Mouse (Mus musculus) ES-E14 (cell line): Measurements from ENCODE around the gene Izumo4. TPM values are rescaled to one million over a fixed set of nuclear protein-coding genes. Genes with fewer than 3 reads are reported as not detected.

Experiments used
- DNase-seq: peaks from one replicate; pipeline ENCODE4 v3.0.0-alpha.2; 2013; ENCODE audit warnings: low read depth, low spot score
- H3K27ac ChIP-seq: 2 replicates; pipeline ENCODE4 v1.5.1; 2012; ENCODE audit warnings: low read depth, mild to moderate bottlenecking, low read length, moderate library complexity, mixed read lengths; ENCODE audit not compliant: poor library complexity, insufficient read depth, severe bottlenecking
- H3K36me3 ChIP-seq: 2 replicates; pipeline ENCODE4 v1.6.1; 2012; ENCODE audit warnings: mild to moderate bottlenecking, low read length, moderate library complexity, mixed read lengths; ENCODE audit not compliant: control insufficient read depth, poor library complexity, insufficient read depth, severe bottlenecking
- H3K4me1 ChIP-seq, 2 experiments: fragments of 150-350 bp in 1 of 2; sonication (generic) in 1 of 2; 2 replicates each; pipeline ENCODE4 v1.6.1; 2012; ENCODE audit warnings: low read length in 2 of 2, mild to moderate bottlenecking in 1 of 2, mixed read lengths in 1 of 2; ENCODE audit not compliant: control insufficient read depth in 2 of 2, insufficient read depth in 2 of 2, poor library complexity in 1 of 2
- H3K4me3 ChIP-seq, 2 experiments: fragments of 150-350 bp in 1 of 2; sonication (generic) in 1 of 2; 2 replicates each; pipeline ENCODE4 v1.5.1; 2012; ENCODE audit warnings: low read length in 2 of 2, low read depth in 1 of 2, mild to moderate bottlenecking in 1 of 2, mixed read lengths in 1 of 2; ENCODE audit not compliant: insufficient read depth in 1 of 2, poor library complexity in 1 of 2, severe bottlenecking in 1 of 2
- H3K9ac ChIP-seq: 2 replicates; pipeline ENCODE4 v1.6.1; 2012; ENCODE audit warnings: low read depth, mild to moderate bottlenecking, low read length, mixed read lengths; ENCODE audit not compliant: poor library complexity, insufficient read depth, severe bottlenecking
- H3K9me3 ChIP-seq: fragments of 150-350 bp; sonication (generic); 2 replicates; pipeline ENCODE4 v1.6.1; 2012; ENCODE audit warnings: low read depth, mild to moderate bottlenecking, low read length; ENCODE audit not compliant: control insufficient read depth, insufficient read depth
- CHD2 ChIP-seq: IDR thresholded peaks from 2 replicates; pipeline ENCODE4 v1.6.1; 2014; ENCODE audit warnings: mild to moderate bottlenecking, low read depth, low read length, inconsistent platforms
- HCFC1 ChIP-seq: IDR thresholded peaks from 2 replicates; pipeline ENCODE4 v1.6.1; 2012; ENCODE audit warnings: low read length, inconsistent platforms, borderline replicate concordance; ENCODE audit not compliant: insufficient read depth
- MAFK ChIP-seq: IDR thresholded peaks from 2 replicates; pipeline ENCODE4 v1.6.1; 2014; ENCODE audit warnings: mild to moderate bottlenecking, low read depth, low read length, inconsistent platforms; ENCODE audit not compliant: insufficient read depth
- ZC3H11A ChIP-seq: IDR thresholded peaks from 2 replicates; pipeline ENCODE4 v1.6.1; 2012; ENCODE audit warnings: low read depth, mild to moderate bottlenecking, inconsistent platforms, low read length, borderline replicate concordance
- ZNF384 ChIP-seq: IDR thresholded peaks from 2 replicates; pipeline ENCODE4 v1.6.1; 2012; ENCODE audit warnings: low read depth, low read length, inconsistent platforms
- in situ Hi-C, 2 experiments: fragments of 600-800 bp; cut with MboI; formaldehyde crosslinking; loops; one replicate each; pipeline ENCODE4 v1.15.1; 2025; ENCODE audit warnings: low sequenced_read_pairs in 2 of 2, inconsistent platforms in 1 of 2; ENCODE audit not compliant: unreplicated experiment in 2 of 2
- total RNA-seq: library from RNA; depleted of rRNA; stranded (reverse); fragments of 300-350 nt; gene quantifications from 2 replicates; pipeline ENCODE4 v1.2.3, GENCODE M21; 2012

Izumo4 gene
- total RNA-seq, 1 experiment: 8.9 TPM

DNA sequence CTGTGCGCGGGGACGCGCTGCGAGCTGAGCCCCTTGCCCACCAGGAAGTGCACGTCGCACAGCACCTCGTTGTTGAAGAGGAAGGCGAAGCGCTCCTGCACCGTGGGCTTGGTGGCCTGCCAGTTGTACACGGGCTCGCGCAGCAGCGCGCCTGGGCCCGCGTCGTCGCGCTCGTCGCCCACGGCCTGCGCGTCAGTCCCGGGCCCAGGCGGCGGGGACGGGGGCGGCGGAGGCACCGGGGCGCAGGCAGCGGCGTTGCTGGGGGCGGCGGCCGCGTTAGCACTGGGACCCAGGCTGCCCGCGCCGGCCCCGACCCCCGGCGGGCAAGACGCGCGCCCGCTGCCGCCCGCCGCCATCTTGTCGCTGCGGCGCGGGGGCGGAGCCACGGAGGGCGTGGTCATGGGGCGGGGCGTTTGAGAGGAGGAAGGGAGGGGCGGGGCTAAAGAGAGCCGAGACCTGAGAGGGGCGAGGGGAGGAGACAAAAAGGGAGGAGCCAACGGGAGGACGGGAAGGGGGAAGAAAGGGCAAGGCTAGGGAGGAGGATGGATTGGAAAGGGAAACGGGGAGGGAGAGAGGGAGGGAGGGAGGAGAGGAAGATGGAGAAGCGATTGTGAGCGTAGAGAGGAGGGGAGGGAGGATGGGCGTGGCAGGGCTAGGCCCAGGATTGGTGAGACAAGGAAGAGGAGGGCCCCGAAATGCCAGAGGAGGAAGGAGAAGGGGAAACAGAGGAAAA lies 45.7 kb upstream of the Izumo4 start:
- Histone ChIP-seq H3K4me1 (peaks cover 2 to 22% of the 10 kb centered on the region in 2 experiments), H3K9ac (peak overlapping the region; percentile 77), H3K36me3 (no peaks in the 10 kb centered on the region; the same call in 1 of the 2 replicates), H3K9me3 (no peaks in the 10 kb centered on the region), H3K27ac (peak overlapping the region; percentile 83), H3K4me3 (peak overlapping the region; percentile 78 to 93)
- DNase-seq: peak; percentile 100
- TF ChIP-seq ZC3H11A (no peak), CHD2 (no peak), HCFC1 (no peak), ZNF384 (no peak), MAFK (no peak)
- in situ Hi-C loops: no loop called here

- peaks cover 2 to 22% of the 10 kb centered on the region in 2 experiments for H3K4me1 ChIP-seq
- DNase-seq: peak; percentile 62
- TF ChIP-seq MAFK: no peak
- TF ChIP-seq HCFC1: no peak
- TF ChIP-seq ZC3H11A: no peak
- no peak for TF ChIP-seq CHD2
- TF ChIP-seq ZNF384: no peak
These were observed 44.9 kb upstream of the Izumo4 start, which contains the start of gene Btbd2 for GRCm38 (mm10) chr10:80656863-80657623. Btbd2 (minus strand) TSS chr10:80657071.

DNA sequence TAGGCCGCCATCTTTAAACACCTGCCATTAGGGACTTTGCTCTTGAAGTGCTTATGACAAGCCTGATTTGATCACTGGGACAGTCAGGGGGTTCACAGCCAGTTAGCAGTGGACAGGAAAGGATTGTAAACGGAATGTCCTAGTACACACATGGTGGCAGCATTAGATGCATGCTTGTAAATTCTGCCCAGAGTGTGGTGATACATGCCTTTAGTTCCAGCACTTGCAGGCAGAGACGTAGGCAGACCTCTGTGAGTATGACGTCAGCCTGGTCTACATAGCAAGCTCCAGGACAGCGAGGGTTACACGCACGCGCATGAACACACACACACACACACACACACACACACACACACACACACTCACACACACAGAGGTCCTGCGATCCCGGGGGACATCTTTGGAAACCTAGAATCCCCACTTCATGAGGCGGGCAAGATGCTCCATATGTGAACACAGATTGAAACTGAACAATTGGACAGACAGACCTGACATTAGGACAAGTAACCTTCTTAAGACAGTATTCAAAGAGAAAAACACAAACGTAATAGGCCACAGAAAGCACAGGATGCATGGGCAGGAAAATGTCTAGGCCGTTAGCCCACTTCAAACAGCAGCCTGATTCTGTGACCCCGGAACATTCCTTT lies 43.7 kb upstream of the Izumo4 start:
- no peak for DNase-seq
- no peak for TF ChIP-seq ZNF384
- no peak for TF ChIP-seq CHD2
- TF ChIP-seq MAFK: no peak
- no peak for TF ChIP-seq HCFC1
- no peak for TF ChIP-seq ZC3H11A
- Histone ChIP-seq H3K36me3 (no peaks in the 10 kb centered on the region; the same call in 1 of the 2 replicates), H3K4me1 (peaks cover 2 to 24% of the 10 kb centered on the region in 2 experiments), H3K27ac (no peak overlapping the region), H3K9ac (no peak overlapping the region), H3K4me3 (no peak overlapping the region), H3K9me3 (no peaks in the 10 kb centered on the region)
- in situ Hi-C loops: no loop called here

More at GRCm38 (mm10) chr10:80656863-80657623, 44.9 kb upstream of the Izumo4 start, which contains the start of gene Btbd2:
- Histone ChIP-seq H3K9ac (peak within 1 kb of the TSS; percentile 77), H3K9me3 (no peaks in the 10 kb centered on the region), H3K4me3 (peak within 1 kb of the TSS; percentile 78 to 93), H3K36me3 (no peaks in the 10 kb centered on the region; the same call in 1 of the 2 replicates), H3K27ac (peak within 1 kb of the TSS; percentile 83)
- in situ Hi-C loops: no loop called here

DNA sequence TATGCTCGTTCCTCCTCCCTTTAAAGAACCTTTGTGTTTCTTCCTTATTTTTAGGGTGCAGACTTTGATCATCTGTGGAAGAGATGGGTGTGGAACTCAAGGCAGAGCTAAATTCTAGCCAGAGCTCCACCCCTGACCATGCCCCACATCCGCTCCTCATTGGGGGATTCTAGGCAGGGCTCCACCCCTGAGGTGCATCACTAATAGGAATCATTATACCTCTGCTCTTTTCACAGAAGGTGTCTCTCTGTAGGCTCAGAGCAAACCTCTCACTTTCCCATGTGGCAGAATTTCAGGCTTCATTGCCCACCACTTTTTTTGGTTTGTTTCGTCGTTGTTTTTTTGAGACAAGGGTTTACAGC lies 43.2 kb upstream of the Izumo4 start:
- H3K9me3 ChIP-seq: no peaks in the 10 kb centered on the region
- peak overlapping the region; percentile 50; the same call in 1 of the 2 replicates for H3K9ac ChIP-seq
- no peak for DNase-seq
- 0 out of 4 replicates have a peak overlapping the region, but pooled peaks of 1 of the 2 experiments have one; percentile 2 for H3K4me3 ChIP-seq
- peak overlapping the region; percentile 54 for H3K27ac ChIP-seq
- in situ Hi-C loops: no loop called here
- H3K4me1 ChIP-seq: peaks cover 2 to 29% of the 10 kb centered on the region in 2 experiments
- H3K36me3 ChIP-seq: no peaks in the 10 kb centered on the region
- TF ChIP-seq ZNF384: no peak
- TF ChIP-seq ZC3H11A: no peak
- TF ChIP-seq MAFK: no peak
- TF ChIP-seq HCFC1: no peak
- no peak for TF ChIP-seq CHD2
